Mouse (Mus musculus): ENCODE results near the gene Tnks2. TPM values are rescaled to one million over a fixed set of nuclear protein-coding genes. Genes with fewer than 3 reads are reported as not detected.
"Not testable (repeated sequence)": the region's sequence is repeated elsewhere in the genome, so short reads cannot be mapped to it uniquely, and the experiment has no call there.

Tnks2 gene
- polyA plus RNA-seq, 1 experiment, result 20.4 TPM

DNA sequence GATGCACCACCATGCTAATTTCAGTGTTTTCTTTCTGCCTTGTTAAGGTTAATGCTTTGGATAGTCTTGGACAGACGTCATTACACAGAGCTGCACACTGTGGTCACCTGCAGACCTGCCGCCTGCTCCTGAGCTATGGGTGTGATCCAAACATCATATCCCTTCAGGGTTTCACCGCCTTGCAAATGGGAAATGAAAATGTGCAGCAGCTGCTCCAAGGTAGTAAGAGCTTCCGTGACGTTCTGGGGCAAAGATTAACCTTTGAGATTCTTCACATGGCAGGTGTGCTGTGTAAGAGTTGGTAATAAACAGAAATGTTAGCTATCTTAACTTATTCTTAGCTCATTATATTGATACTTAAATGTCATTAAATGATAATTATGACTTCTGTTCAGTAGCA is 31.9 kb downstream of the Tnks2 start:
- H3K4me3 ChIP-seq (replicated peaks; ENCODE audit: control insufficient read depth, low read depth, low read length), result no peak overlapping the region
- no peak overlapping the region for H3K27ac ChIP-seq (ENCODE audit: control insufficient read depth, insufficient read depth, low read depth, low read length, poor library complexity)
- TF ChIP-seq CTCF (IDR thresholded peaks at IDR 0.05; ENCODE audit: control insufficient read depth, insufficient read depth, low read length), result no peak
- no peak for TF ChIP-seq POLR2A (IDR thresholded peaks at IDR 0.05; ENCODE audit: borderline replicate concordance, control insufficient read depth, low read depth, low read length)
- WGBS, result 86% methylated on average over 5 of the region's 5 CpGs
- no peaks in the 10 kb centered on the region for H3K4me1 ChIP-seq (ENCODE audit: control insufficient read depth, insufficient read depth, low read length)

DNA sequence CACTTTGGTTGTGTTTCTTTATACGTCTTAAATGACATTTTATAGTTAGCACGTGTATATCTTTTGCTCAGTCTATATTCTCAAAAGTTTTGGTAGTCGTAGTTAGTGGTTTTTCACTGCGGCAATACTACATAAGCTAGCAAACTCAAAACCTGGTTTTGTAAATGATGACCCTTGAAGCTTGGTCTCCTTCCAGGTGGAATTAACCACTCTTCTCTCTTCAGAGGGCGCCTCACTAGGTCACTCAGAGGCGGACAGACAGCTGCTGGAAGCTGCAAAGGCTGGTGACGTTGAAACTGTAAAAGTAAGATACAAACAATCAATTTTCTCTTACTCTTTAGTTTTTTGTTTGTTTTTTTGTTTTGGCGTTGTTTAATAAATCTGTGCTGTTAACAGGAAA is 33.4 kb downstream of the Tnks2 start:
- Histone ChIP-seq H3K27ac (ENCODE audit: control insufficient read depth, insufficient read depth, low read depth, low read length, poor library complexity) (no peak overlapping the region), H3K4me3 (replicated peaks; ENCODE audit: control insufficient read depth, low read depth, low read length) (no peak overlapping the region), H3K4me1 (ENCODE audit: control insufficient read depth, insufficient read depth, low read length) (no peaks in the 10 kb centered on the region)
- WGBS, result 88% methylated on average over 8 of the region's 8 CpGs
- TF ChIP-seq CTCF (IDR thresholded peaks at IDR 0.05; ENCODE audit: control insufficient read depth, insufficient read depth, low read length), result no peak
- no peak for TF ChIP-seq POLR2A (IDR thresholded peaks at IDR 0.05; ENCODE audit: borderline replicate concordance, control insufficient read depth, low read depth, low read length)

- not testable (repeated sequence) for H3K27ac ChIP-seq (ENCODE audit: control insufficient read depth, insufficient read depth, low read depth, low read length, poor library complexity); H3K4me3 ChIP-seq (replicated peaks; ENCODE audit: control insufficient read depth, low read depth, low read length); H3K4me1 ChIP-seq (ENCODE audit: control insufficient read depth, insufficient read depth, low read length)
- WGBS, result 78% methylated on average over 3 of the region's 3 CpGs
These were observed 34.6 kb downstream of the Tnks2 start for GRCm38 (mm10) chr19:36868675-36869074.

GRCm38 (mm10) chr19:36874651-36875050 is 40.6 kb downstream of the Tnks2 start:
- no peak overlapping the region for H3K27ac ChIP-seq (ENCODE audit: control insufficient read depth, insufficient read depth, low read depth, low read length, poor library complexity)
- TF ChIP-seq CTCF (IDR thresholded peaks at IDR 0.05; ENCODE audit: control insufficient read depth, insufficient read depth, low read length) (no peak), POLR2A (IDR thresholded peaks at IDR 0.05; ENCODE audit: borderline replicate concordance, control insufficient read depth, low read depth, low read length) (no peak)
- WGBS, result 67% methylated on average over 2 of the region's 2 CpGs
- H3K4me3 ChIP-seq (replicated peaks; ENCODE audit: control insufficient read depth, low read depth, low read length), result no peak overlapping the region
- no peaks in the 10 kb centered on the region for H3K4me1 ChIP-seq (ENCODE audit: control insufficient read depth, insufficient read depth, low read length)

DNA sequence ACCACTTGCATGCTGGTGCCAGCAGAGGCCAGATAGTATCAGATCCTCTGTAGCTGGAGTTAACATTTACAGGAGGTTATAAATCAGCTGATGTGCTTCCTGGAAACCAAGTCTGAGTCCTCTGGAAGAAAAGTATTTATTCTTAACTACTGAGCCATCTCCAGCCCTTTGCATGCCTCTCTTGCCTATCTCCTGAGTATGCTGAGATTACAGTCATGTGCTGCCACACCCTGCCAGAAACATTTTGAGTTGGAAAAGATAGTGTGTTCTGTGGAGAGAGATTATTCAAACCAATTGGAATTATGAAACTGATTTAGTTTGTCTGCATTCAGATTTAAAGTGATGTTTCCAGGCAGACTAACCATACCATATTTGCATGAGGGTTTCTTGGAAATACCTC is 43.3 kb downstream of the Tnks2 start:
- no peak overlapping the region for H3K27ac ChIP-seq (ENCODE audit: control insufficient read depth, insufficient read depth, low read depth, low read length, poor library complexity)
- no peak for TF ChIP-seq POLR2A (IDR thresholded peaks at IDR 0.05; ENCODE audit: borderline replicate concordance, control insufficient read depth, low read depth, low read length)
- TF ChIP-seq CTCF (IDR thresholded peaks at IDR 0.05; ENCODE audit: control insufficient read depth, insufficient read depth, low read length), result no peak
- H3K4me1 ChIP-seq (ENCODE audit: control insufficient read depth, insufficient read depth, low read length), result no peaks in the 10 kb centered on the region
- H3K4me3 ChIP-seq (replicated peaks; ENCODE audit: control insufficient read depth, low read depth, low read length), result no peak overlapping the region

- TF ChIP-seq POLR2A (IDR thresholded peaks at IDR 0.05; ENCODE audit: borderline replicate concordance, control insufficient read depth, low read depth, low read length) (no peak), CTCF (IDR thresholded peaks at IDR 0.05; ENCODE audit: control insufficient read depth, insufficient read depth, low read length) (no peak)
- no peaks in the 10 kb centered on the region for H3K4me1 ChIP-seq (ENCODE audit: control insufficient read depth, insufficient read depth, low read length)
- 85% methylated on average over 11 of the region's 11 CpGs for WGBS
- no peak overlapping the region for H3K27ac ChIP-seq (ENCODE audit: control insufficient read depth, insufficient read depth, low read depth, low read length, poor library complexity)
- no peak overlapping the region for H3K4me3 ChIP-seq (replicated peaks; ENCODE audit: control insufficient read depth, low read depth, low read length)
These were observed 44.9 kb downstream of the Tnks2 start for GRCm38 (mm10) chr19:36878743-36879495.

- TF ChIP-seq CTCF (IDR thresholded peaks at IDR 0.05; ENCODE audit: control insufficient read depth, insufficient read depth, low read length) (no peak), POLR2A (IDR thresholded peaks at IDR 0.05; ENCODE audit: borderline replicate concordance, control insufficient read depth, low read depth, low read length) (no peak)
- Histone ChIP-seq H3K4me1 (ENCODE audit: control insufficient read depth, insufficient read depth, low read length) (no peaks in the 10 kb centered on the region), H3K27ac (ENCODE audit: control insufficient read depth, insufficient read depth, low read depth, low read length, poor library complexity) (no peak overlapping the region), H3K4me3 (replicated peaks; ENCODE audit: control insufficient read depth, low read depth, low read length) (no peak overlapping the region)
- WGBS, result 84% methylated on average over 6 of the region's 6 CpGs
These were observed 49.1 kb downstream of the Tnks2 start for GRCm38 (mm10) chr19:36883119-36883518.

- 85% methylated on average over 2 of the region's 2 CpGs for WGBS
- TF ChIP-seq POLR2A (IDR thresholded peaks at IDR 0.05; ENCODE audit: borderline replicate concordance, control insufficient read depth, low read depth, low read length) (no peak), CTCF (IDR thresholded peaks at IDR 0.05; ENCODE audit: control insufficient read depth, insufficient read depth, low read length) (no peak)
- no peaks in the 10 kb centered on the region for H3K4me1 ChIP-seq (ENCODE audit: control insufficient read depth, insufficient read depth, low read length)
- no peak overlapping the region for H3K27ac ChIP-seq (ENCODE audit: control insufficient read depth, insufficient read depth, low read depth, low read length, poor library complexity)
- H3K4me3 ChIP-seq (replicated peaks; ENCODE audit: control insufficient read depth, low read depth, low read length), result no peak overlapping the region
These were observed 52.3 kb downstream of the Tnks2 start for GRCm38 (mm10) chr19:36886316-36886715.

DNA sequence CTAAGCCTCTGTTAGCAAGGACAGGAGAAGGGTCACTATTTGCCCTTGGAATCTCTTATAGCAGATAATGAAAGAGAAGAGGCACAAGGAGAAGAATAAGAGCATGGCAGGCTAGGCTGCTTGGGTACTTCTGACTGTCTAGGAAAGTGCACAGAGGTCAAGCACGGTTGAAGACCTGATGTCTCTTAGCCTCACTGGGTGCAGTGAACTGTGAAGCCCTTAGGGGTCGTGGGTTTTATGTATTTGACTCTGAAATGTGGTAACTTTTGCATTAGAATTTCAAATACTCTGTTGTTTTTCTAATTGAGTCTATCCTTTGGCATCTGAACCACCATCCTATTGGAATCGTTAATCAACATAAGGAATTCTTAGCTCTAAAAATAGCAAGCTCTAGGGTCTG is 53.7 kb downstream of the Tnks2 start:
- TF ChIP-seq CTCF (IDR thresholded peaks at IDR 0.05; ENCODE audit: control insufficient read depth, insufficient read depth, low read length), result no peak
- TF ChIP-seq POLR2A (IDR thresholded peaks at IDR 0.05; ENCODE audit: borderline replicate concordance, control insufficient read depth, low read depth, low read length), result no peak
- no peaks in the 10 kb centered on the region for H3K4me1 ChIP-seq (ENCODE audit: control insufficient read depth, insufficient read depth, low read length)
- H3K4me3 ChIP-seq (replicated peaks; ENCODE audit: control insufficient read depth, low read depth, low read length), result no peak overlapping the region
- no peak overlapping the region for H3K27ac ChIP-seq (ENCODE audit: control insufficient read depth, insufficient read depth, low read depth, low read length, poor library complexity)
- 79% methylated on average over 3 of the region's 3 CpGs for WGBS

All from bone marrow, adult 2 months (tissue).